Mouse (Mus musculus) kidney, postnatal 10 days (tissue): Measurements from ENCODE around the gene Zfp346.
"Not testable (repeated sequence)": the region's sequence is repeated elsewhere in the genome, so short reads cannot be mapped to it uniquely, and the experiment has no call there.

Experiments used
- DNase-seq: peaks from one replicate; pipeline ENCODE4 v3.0.0; 2021; ENCODE audit warnings: mixed read lengths

The Zfp346 gene

DNA sequence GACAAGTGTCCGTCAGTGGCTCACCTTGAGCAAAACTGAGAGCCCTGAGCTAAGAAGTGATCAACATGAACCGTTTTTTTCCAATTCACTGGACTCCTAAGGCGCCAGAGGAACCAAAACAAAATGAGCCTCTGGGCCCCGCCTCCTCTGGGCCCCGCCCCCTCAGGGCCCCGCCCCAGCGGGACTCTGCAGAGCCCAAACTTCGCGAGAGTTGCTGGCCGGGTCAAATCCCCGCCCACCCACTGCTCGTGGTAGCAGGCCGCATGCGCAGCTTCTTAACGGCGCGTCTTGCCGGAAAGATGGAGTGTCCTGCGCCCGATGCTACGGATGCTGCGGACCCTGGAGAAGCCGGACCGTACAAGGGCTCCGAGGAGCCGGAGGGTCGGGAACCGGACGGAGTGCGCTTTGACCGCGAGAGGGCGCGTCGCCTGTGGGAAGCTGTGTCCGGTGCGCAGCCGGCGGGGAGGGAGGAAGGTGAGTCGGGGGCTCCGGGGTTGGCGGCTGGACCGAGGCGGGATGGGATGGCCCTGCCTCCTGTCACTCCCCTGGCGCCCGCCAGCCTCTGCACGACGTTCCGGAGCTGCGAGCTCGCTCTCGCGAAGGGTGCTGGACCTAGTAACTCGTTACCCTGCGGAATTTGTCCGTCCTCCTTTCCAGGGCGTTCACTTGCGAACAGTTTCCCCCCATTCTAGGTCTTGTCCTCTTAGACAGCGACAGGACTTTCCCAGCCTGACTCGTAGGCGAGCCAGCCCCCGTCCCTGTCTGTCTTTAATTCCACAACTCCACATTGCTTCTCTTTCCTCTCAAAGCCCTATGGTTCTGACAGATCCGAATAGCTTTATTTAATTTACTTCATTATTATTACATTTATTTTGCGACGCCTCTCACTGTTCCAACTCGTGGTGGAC, at the start of gene Zfp346:
Zfp346 (plus strand) TSS at position 267 of the 908 bp plus-strand sequence.
- DNase-seq: peak; percentile 99

DNA sequence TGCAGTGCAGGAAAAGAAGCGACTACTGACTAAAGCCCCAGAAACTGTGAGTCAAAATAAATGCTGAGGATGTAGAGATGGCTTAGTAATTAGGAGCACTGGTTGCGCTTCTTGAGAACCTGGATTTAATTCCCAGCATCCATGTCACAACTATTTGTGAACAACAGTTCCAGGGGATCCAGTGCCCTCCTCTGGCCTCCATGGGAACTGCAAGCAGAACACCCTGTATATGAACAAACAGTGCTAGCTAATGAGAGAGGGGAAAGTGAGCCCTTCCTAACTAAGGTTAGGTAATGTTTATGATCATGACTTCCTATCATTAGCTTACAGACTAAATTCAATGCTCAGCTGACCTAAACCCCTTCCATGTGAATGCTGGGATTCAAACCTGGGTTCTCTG, 47.1 kb upstream of the Zfp346 start:
- DNase-seq: peak; percentile 27

DNA sequence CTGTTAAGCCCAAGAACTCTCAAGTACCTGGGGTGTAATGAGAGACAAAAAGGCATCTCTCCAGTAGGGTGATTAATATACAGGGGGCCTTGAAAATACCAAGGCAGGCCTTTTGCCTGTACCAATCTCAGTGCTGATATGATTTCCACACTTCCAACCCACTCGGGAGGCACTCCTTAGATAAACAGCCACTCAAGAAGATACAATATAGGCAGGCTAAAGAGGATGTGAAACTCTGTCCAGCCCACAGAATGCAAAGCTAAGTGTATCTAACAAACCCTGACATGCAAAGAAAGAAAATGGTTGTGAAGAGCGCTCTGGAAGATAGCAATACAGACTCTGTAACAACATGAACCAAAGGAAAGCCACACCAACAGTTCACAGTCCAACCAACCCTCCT, 41.8 kb upstream of the Zfp346 start:
- no peak for DNase-seq

DNA sequence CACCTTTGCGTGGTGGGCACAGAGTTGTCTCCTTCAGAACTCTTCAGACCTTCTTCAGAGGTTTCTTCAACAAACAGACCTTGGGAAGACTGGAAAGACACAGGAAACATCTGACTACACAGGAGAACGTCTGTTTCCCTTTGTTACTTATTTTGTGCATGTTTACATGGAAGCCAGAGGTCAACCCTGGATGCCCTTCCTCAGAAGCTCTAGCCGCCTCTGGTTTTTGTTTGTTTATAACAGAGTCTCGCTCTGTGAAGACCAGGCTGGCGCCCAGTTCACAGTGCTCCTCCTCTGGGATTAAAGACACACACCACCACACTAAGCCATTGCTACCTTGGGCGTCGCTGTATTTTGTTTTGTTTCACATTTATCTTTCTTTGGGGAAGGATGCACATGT, 35.4 kb upstream of the Zfp346 start:
- no peak for DNase-seq

DNA sequence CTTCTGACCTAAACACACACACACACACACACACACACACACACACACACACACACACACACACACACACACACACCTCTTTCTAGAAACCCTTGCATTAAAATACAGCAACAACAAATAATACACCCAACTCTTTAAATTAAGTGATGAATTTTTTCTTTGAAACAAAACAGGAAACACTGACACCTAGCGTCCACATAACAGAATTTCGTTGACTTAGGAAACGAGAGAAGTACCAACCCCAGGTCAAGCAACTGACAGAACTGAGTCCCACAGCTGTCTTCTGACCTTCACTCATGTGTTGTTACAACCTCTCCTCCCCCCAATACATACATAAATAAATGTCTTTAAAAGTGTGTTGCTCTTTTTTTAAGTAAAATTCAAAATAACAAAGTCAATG, 33.8 kb upstream of the Zfp346 start:
- DNase-seq: peak; percentile 8

DNA sequence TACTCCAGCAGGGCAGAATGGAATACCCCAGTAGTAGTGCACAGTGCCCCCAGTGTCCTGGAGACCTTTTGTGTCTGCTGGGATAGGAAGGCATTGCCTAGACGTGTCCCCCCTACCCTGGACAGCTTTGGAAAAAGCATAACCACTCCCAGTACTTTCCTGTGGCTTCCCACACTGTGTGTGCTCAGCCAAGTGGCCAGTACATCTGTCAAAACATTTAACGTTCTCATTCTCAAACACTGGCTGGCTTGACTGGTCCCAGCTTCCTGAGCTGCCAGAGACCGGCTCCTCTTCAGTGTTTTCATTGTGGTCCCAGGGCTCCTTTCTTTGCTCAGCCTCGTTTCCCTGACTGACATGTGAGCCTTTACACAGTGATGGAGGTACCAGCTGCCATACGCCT, 29.5 kb upstream of the Zfp346 start:
- no peak for DNase-seq

DNA sequence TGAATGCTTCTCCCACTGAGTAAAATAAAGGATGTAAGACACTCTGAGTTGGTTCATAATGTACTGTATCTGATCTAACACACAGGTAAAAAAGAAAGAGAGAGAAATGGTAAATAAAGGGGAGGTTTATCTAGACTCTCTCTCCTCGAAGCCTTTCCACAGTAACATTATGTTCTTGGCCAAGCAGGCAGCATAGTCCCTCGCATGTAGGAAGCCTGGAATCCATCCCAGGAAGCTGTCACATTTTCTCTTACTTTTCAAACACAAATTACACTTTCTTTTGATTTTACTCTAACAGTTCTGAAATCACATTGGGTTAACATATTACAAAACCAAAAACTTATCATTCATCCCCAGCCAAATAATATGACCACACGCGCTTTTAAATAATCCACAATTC, 12.5 kb upstream of the Zfp346 start:
- DNase-seq: no peak

DNA sequence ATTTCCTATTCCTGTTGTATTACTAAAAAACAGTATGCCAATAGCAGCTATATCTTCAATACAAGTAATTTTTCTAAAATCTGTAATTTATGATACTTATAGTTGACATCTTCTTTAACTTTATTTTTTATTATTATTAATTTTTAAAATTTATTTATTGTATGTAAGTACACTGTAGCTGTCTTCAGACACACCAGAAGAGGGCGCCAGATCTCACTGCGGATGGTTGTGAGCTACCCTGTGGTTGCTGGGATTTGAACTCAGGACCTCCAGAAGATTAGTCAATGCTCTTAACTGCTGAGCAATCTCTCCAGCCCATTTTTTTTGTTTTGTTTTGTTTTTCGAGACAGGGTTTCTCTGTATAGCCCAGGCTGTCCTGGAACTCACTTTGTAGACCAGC, 7.3 kb upstream of the Zfp346 start:
- not testable (repeated sequence) for DNase-seq

DNA sequence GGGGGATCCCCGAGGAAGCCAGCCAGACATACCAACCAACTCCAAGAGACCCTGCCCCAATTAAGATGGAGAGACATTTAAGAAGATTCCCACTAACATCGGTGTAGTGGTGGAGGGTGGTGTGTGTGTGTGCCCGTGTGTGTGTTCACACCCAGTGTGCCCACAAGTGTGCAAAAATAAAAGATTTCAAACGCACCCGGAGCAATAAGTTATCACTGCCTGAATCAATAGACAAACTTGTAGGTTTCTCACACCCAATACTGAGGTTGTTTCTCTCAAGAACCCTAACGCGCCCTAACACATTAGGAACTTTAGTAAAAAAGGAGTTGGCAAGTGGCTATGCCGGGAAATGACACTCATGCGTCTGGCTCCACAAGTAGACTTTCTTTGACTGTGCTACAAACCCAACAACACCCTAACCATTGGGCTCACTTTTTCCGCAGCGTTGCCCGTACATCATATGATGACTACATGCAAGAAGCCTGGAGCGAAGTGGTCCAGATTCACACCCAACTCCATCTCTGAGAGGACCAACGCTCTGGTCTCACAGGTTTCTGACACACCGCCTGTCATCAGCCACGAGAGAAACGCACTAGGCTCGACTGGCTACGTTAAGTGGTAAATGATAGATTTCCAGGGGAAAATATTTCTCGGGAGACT, 5.9 kb upstream of the Zfp346 start:
- DNase-seq: peak; percentile 29

DNA sequence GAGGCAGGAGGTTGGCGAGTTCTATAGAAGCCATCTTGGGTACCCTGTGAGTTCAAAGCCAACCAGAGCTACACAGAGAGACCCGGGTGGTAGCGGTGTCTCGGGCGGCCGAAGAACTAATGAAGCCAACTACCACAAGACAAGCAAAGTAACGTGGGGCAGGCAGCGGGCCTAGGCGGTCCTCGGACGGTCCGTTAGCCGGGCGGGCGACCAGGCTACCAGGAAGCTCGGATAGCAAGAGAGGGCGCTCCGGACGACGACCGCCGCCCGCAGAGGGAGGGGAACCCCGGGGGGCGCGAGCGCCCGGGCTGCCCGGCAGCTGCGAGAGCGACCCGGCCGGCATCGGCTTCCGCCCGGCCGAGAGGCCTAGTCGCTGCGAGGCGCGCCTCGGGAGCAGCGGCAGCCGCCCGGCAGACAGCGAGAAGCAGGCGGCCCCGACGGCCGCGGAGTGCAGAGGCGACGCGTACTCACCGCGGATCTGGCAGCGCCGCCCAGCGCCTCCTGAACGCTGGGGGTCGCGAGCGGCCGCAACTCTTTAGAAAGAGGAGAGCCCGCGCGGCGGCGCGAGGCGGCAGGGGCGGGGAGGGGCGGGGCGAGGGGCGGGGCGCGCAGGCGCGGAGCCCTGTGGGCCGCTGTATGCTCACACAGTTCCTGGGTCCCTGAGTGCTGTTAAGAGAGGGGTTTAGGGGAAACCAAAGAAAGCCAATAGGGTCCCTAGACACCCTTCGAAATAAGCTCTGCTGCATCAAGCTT, 5.2 kb upstream of the Zfp346 start, which contains the start of gene Uimc1:
Uimc1 (minus strand) TSS at position 575 of the 753 bp plus-strand sequence.
- DNase-seq: peak; percentile 93

DNA sequence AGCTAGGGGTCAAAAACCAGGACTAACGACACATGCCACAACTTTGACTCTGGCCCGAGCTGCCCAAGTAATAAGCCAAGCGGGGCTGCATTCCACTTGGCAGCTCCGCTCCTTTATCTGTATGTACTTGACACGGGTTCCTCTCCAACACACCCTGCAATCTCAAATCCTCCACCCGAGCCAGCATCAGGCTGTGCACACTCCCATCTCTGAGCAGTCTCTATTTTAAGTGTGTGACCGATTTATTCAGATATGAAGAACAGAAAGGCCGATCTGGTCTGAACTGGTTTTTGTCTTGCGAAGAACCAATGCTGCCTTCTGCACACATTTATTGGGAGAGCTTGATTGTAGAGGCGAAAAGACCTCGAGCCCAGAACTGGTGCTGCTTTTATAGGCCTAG, 3.5 kb upstream of the Zfp346 start:
- DNase-seq: no peak

DNA sequence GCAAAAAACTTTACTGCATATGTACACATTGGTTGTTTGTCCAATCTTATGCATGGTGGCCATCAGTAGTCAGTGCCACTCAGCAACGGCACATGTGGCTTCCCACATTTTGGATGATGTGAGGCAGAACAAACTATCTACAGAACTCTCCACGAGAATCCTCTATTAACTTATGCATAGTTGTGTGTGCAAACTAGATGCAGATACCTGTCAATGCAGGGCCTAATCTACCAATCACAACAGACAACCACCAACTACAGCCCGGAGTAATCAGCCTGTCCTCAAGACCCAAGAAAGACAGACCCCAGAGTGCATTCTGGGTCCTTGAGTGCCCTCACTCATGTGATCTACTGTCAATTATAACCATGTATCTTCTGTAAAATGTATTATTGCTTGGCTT, 2.7 kb upstream of the Zfp346 start:
- DNase-seq: no peak

DNA sequence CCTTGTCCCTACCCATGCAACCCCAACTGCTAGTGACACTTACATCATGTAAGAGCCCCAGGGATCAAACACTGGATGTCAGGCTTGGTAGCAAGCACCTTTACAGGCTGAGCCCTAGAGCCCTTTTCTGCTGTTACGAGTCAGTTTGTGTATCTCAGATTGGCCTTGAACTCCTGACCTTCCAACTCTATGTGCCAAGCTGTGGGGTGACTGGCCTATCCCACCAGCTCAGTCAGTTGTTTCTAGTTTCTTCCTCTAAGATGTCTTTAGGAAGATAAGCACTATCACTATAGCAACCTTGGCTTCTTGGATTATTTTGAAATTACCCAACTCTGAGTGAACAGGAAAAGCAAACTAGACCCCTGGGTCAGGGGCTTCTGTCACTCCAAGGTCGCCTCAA, 1.8 kb upstream of the Zfp346 start:
- no peak for DNase-seq

DNA sequence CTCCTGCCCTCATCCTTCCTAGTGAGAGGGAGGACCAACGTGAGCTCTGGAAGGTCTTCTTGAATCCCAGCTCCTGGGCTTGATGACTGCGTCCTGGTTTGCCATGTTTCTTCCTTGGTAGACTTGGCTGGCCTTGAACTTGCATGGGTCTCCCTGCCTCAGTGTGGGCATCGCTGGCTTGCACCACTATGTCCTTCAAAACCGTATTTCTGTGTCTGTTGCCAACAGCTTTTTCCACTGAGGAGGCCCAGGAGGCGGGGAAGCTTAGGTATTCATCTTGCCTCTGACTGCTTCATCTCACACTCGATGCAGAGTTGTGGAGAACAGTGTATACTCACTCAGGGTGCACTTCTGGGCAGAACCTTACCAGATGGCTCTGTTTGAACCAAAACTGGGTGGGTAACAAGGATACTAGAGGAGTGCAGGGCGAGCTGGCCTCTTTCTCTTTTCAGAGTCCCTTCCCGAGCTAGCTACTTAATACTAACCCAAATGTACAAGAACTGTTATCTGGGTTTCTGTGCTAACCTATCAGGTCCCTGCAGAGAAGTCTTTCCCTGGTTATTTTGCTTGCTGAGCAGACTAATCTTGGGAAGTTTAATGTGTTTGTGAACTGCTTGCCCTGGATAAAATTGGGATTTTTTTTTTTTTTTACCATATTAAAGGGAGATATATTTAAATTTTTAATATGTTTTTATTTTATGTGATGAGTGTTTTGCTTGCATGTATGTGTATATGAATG, 1.0 kb downstream of the Zfp346 start:
- DNase-seq: peak; percentile 10

DNA sequence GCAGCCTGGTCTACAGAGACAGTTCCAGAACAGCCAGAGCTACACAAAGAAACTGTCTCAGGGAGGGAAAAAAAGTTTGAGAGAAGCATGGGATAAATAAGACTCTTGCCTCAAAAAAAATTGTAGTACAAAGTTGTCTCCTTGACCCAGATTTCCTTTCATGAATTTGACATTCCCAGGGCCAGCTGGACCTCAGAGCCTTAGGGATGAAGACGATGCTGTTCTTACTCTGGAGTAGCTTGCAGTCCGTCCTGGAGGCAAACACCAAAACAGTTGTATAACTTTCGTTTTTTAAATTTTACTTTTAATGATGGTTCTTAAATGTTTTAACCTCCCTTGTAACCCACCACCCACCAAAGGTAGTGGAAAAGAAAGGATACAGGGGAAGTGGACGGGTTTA, 2.0 kb downstream of the Zfp346 start:
- no peak for DNase-seq

DNA sequence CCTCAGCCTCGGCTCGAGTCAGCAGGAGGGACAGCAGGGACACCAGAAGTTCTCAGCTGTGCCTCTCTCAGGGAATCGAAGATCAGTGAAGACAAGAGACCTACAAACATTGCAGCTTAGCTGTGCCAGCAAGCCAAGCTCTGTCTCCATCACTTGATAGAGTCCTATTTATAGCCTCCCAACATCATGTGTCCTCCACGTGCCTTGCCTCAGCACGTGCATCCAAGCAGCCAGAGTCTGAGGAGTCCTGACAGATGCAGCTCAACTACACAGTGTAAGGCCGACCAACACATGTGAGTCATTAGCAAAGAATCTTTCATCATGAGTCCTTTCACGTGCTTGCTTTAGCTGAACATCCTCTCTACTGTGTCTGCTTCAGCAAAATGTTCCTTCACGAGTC, 2.6 kb downstream of the Zfp346 start:
- DNase-seq: no peak

DNA sequence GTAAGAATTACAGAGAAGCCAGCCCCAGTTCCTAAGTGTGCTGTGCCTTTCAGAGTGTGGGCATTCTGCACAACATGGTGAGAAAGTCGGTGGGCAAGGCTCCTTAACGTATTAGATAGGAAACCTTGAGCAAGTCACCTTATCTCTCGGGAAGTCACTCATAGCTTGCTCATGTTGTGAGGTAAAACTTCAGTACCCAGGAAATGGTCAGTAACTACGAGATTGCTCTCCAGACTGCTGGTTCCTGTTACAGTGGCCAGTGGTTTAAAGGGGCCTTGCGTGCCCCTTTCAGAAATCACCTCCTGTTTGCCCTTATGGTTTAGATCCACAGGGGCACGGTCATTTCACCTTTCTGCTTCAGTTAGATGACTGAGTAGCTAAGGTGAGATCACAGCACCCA, 9.3 kb downstream of the Zfp346 start:
- DNase-seq: no peak

DNA sequence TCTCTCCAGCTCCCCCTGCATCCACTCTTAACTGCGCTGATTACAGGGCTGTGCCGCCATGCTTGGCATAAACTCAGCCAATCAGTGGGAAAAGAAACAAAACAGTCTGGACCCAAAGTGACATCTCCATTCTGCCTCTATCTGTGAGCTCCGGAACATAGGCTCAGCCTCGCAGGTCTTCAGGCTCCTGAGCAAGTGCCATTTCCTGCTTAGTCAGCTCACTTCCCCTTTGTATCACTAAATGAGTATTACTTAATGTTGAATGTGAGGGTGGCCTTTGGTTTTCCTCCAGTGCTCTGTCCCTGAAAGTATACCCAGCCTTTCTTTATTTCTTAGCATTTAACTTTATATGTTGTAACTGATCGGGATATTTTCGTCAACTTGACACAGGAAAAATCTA, 19.8 kb downstream of the Zfp346 start:
- no peak for DNase-seq

DNA sequence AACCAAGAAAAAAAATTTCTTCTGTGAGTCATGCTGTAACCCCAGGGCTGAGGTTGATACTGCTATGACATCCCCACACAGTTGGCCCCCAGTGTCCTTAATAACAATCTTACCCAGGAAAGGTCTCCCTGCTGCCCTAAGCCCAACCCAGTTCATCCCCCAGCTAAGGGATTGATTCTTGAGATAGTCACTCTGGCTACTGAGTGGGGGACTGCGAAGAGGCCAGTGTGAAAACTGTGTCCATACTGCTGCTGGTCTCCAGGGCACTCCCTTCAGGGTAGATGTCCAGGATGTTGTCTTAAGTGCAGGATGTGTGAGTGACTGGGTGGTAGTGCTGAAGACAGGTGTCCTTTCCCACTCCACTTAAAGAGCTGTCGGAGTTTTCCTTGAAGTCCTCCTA, 28.3 kb downstream of the Zfp346 start, which contains the start of gene Gm17617:
Gm17617 (minus strand) TSS at position 101 of the 400 bp plus-strand sequence.
- DNase-seq: no peak

DNA sequence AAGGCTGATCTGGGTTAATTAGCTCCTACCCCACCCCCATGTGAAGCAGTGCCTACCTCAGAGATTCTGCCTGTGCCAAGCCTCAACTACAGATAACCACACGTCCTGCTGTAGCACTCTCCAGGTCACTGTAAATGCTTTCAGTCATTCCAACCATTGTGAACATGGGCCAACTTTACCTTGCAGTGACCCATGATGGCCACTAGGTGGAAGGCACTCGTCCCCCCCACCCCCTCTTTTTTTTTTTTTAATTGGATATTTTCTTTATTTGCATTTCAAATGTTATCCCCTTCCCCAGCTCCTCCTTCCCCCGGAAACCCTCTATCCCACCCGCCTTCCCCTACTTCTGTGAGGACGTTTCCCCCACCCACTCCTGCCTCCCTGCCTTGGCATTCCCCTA, 30.3 kb downstream of the Zfp346 start:
- DNase-seq: no peak

DNA sequence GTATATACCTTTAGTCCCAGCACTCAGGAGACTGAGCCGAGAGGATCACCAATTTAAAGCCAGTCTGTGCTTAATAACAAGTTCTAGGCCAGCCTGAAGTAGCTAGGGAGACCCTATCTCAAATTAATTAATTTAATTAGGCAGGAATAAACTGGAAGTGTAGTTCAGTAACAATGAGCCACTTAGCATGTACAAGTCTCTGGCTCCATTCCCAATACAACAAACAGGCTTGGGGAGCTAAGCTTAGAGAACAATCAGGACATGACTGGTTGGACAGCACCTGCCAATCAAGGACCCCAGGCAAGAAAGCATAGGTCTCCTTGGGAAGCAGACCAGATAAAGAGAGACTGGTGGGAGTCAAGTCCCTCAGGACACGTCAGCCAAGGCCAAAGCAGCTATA, 35.2 kb downstream of the Zfp346 start:
- DNase-seq: no peak

DNA sequence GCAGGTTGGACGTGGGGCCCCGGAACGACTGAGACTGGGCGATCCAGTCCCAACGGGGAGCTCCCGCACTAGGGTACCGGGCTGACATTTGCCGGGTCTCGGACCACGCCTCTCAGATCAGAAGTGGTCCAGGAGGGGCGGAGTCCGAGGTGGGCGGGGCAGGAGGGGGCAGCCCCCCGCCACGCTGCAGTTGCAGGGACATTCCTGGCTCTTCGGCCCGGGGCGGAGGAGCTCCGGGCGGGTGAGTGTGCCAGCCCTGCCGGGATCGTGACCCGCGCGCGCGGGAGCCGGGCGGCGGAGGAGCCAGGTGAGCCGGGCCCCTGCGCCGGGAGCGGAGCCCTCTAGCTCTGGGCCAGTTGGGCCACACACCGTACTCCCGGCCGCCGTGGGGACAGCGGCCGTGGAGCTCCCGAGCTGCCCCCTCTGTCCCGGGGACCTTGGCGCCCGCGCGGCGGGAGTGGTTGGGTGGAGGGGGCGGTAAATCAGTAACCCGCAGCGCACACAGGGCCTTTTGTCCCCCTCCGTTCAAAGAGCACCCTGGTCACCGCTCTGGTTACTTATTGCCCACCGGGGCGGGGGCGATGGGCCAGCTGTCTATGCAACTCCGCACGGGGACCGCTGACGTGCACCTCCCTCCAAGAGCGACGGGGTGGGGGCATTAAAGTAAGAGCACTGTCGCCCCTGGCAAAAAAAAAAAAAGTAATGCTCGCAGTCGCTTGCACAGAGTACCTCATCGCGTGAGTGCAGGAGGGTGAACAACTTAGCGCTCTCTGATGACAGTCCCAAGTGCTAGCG, 47.7 kb downstream of the Zfp346 start, which contains the start of gene Fgfr4:
Fgfr4 (plus strand) TSS at position 20 of the 795 bp plus-strand sequence.
- peak; percentile 86 for DNase-seq
